Mouse (Mus musculus): ENCODE results near the gene Larp4.

GRCm38 (mm10) chr15:100049496-100050087, 79.7 kb downstream of the Larp4 start:
- no peak for TF ChIP-seq POLR2A (IDR thresholded peaks at IDR 0.05; ENCODE audit: extremely low read depth, insufficient read depth, low read length)
- no peak for TF ChIP-seq CTCF (IDR thresholded peaks at IDR 0.05; ENCODE audit: low read depth, low read length)

Data from liver, adult 2 months (tissue).